Mouse (Mus musculus): ENCODE measurements around the gene Fam120c.

DNA sequence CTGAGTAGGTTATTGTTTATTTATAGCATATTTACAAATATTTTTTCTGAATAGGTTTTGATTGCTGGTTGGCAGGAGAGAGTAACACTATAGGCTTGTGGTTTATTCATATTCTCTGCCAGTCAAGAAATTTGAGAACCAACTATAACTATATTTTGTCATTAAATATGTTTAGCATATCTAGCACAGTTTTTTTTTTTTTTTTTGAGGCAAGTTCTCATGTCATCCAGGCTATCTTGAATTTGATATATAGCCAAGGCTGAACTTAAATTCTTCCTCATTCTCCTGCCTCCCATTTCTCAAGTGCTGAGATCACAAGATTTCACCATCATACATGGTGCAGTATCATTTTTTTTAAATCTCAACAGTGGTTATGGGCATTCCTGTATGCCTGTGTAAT, 3.3 kb downstream of the Fam120c start:
- TF ChIP-seq CTCF (IDR thresholded peaks at IDR 0.05; ENCODE audit: low read depth) (no peak), EP300 (optimal IDR thresholded peaks at IDR 0.05) (no peak)
